Mouse (Mus musculus) midbrain, embryonic 11.5 days (tissue): Measurements from ENCODE around the gene Myh10. TPM values are rescaled to one million over a fixed set of nuclear protein-coding genes. Genes with fewer than 3 reads are reported as not detected.
"Not testable (repeated sequence)": the region's sequence is repeated elsewhere in the genome, so short reads cannot be mapped to it uniquely, and the experiment has no call there.

ENCODE experiments used
- ATAC-seq: fragments of 200-750 bp; cut with Nextera tagmentation; 2 replicates; pipeline ENCODE4 v1.8.0; 2017; ENCODE audit warnings: moderate TSS enrichment, moderate library complexity; ENCODE audit not compliant: low FRiP score
- DNase-seq: peaks from one replicate; pipeline ENCODE4 v3.0.0; 2015; ENCODE audit warnings: low spot score; ENCODE audit errors: missing footprints
- H3K27ac ChIP-seq: fragments of 300-500 bp; sonication (generic); 2 replicates; pipeline ENCODE4 v1.5.1; 2014; ENCODE audit warnings: low read depth, low read length
- H3K27me3 ChIP-seq: fragments of 300-500 bp; sonication (generic); 2 replicates; pipeline ENCODE4 v1.6.1; 2014; ENCODE audit warnings: mild to moderate bottlenecking, low read length, moderate library complexity, mixed read lengths; ENCODE audit not compliant: control insufficient read depth, insufficient read depth
- H3K36me3 ChIP-seq: fragments of 300-500 bp; sonication (generic); 2 replicates; pipeline ENCODE4 v1.6.1; 2014; ENCODE audit warnings: mild to moderate bottlenecking, low read length, moderate library complexity, mixed read lengths; ENCODE audit not compliant: control insufficient read depth, insufficient read depth
- H3K4me1 ChIP-seq: fragments of 300-500 bp; sonication (generic); 2 replicates; pipeline ENCODE4 v1.6.1; 2014; ENCODE audit warnings: low read length; ENCODE audit not compliant: control insufficient read depth, insufficient read depth
- H3K4me2 ChIP-seq: fragments of 300-500 bp; sonication (generic); 2 replicates; pipeline ENCODE4 v1.6.1; 2014; ENCODE audit warnings: mild to moderate bottlenecking, moderate library complexity
- H3K4me3 ChIP-seq: fragments of 300-500 bp; sonication (generic); 2 replicates; pipeline ENCODE4 v1.5.1; 2014; ENCODE audit warnings: low read depth, low read length
- H3K9ac ChIP-seq: fragments of 300-500 bp; sonication (generic); 2 replicates; pipeline ENCODE4 v1.6.1; 2014; ENCODE audit warnings: low read length
- H3K9me3 ChIP-seq: fragments of 300-500 bp; sonication (generic); 2 replicates; pipeline ENCODE4 v1.6.1; 2016; ENCODE audit warnings: low read length; ENCODE audit not compliant: control insufficient read depth
- WGBS: fragments of 180-500 bp; shearing (Covaris S2); extraction: QIAGEN DNeasy Blood & Tissue Kit; methylation state at CpG from one replicate; pipeline ENCODE4 v1.1.7; 2014; 5-methylcytosine and 5-hydroxymethylcytosine counted together
- polyA plus RNA-seq: library from polyadenylated mRNA; unstranded; fragments of >200 nt; fragmentation: Nextera tagmentation; extraction: Ambion mirVana; gene quantifications from 2 replicates; pipeline ENCODE4 v1.2.1, GENCODE M21; 2014

Gene Myh10
- polyA plus RNA-seq, 1 experiment from 2014 or later = 141 TPM

- Histone ChIP-seq H3K4me3 (no peak overlapping the region), H3K27ac (no peak overlapping the region), H3K9ac (no peak overlapping the region), H3K36me3 (peaks cover 16% of the 10 kb centered on the region), H3K9me3 (no peaks in the 10 kb centered on the region), H3K4me1 (no peaks in the 10 kb centered on the region), H3K4me2 (no peak overlapping the region), H3K27me3 (no peaks in the 10 kb centered on the region)
- WGBS = 93% methylated on average over 5 of the region's 5 CpGs
- DNase-seq = no peak
- ATAC-seq = no peak
Measured at GRCm38 (mm10) chr11:68730792-68731191, 39.4 kb downstream of the Myh10 start.

- DNase-seq (no peak), ATAC-seq (no peak)
- Histone ChIP-seq H3K4me1 (no peaks in the 10 kb centered on the region), H3K27ac (no peak overlapping the region), H3K4me2 (no peak overlapping the region), H3K27me3 (no peaks in the 10 kb centered on the region), H3K36me3 (peaks cover 12% of the 10 kb centered on the region), H3K4me3 (no peak overlapping the region), H3K9me3 (no peaks in the 10 kb centered on the region), H3K9ac (no peak overlapping the region)
- 95% methylated on average over 6 of the region's 6 CpGs for WGBS
Measured at GRCm38 (mm10) chr11:68732066-68732465, 40.7 kb downstream of the Myh10 start.

GRCm38 (mm10) chr11:68733401-68733800 lies 42.0 kb downstream of the Myh10 start:
- WGBS = 92% methylated on average over 3 of the region's 3 CpGs
- H3K4me1 ChIP-seq, DNase-seq, H3K27ac ChIP-seq, H3K36me3 ChIP-seq, H3K9me3 ChIP-seq, H3K4me2 ChIP-seq, H3K4me3 ChIP-seq, H3K27me3 ChIP-seq, H3K9ac ChIP-seq, ATAC-seq: not testable (repeated sequence)

- peaks cover 12% of the 10 kb centered on the region for H3K36me3 ChIP-seq
- no peak for ATAC-seq
Measured at GRCm38 (mm10) chr11:68739509-68739908, 48.1 kb downstream of the Myh10 start.

GRCm38 (mm10) chr11:68742658-68743057 lies 51.3 kb downstream of the Myh10 start:
- Histone ChIP-seq H3K4me3 (no peak overlapping the region), H3K27ac (no peak overlapping the region), H3K9me3 (no peaks in the 10 kb centered on the region), H3K4me2 (no peak overlapping the region), H3K27me3 (no peaks in the 10 kb centered on the region), H3K36me3 (peaks cover 9% of the 10 kb centered on the region; the same call in 1 of the 2 replicates), H3K4me1 (no peaks in the 10 kb centered on the region), H3K9ac (no peak overlapping the region)
- DNase-seq (no peak), ATAC-seq (no peak)
- WGBS = 97% methylated on average over 2 of the region's 2 CpGs

More at GRCm38 (mm10) chr11:68739509-68739908, 48.1 kb downstream of the Myh10 start:
- H3K9me3 ChIP-seq = no peaks in the 10 kb centered on the region
- H3K27ac ChIP-seq = no peak overlapping the region
- H3K9ac ChIP-seq = no peak overlapping the region
- no peaks in the 10 kb centered on the region for H3K4me1 ChIP-seq
- no peaks in the 10 kb centered on the region for H3K27me3 ChIP-seq
- no peak overlapping the region for H3K4me2 ChIP-seq
- DNase-seq = no peak
- no peak overlapping the region for H3K4me3 ChIP-seq
- 95% methylated on average over 7 of the region's 7 CpGs for WGBS

GRCm38 (mm10) chr11:68744150-68744549 lies 52.8 kb downstream of the Myh10 start:
- Histone ChIP-seq H3K9ac (no peak overlapping the region), H3K4me2 (no peak overlapping the region), H3K4me3 (no peak overlapping the region), H3K27ac (no peak overlapping the region), H3K36me3 (peaks cover 12% of the 10 kb centered on the region; the same call in 1 of the 2 replicates), H3K27me3 (no peaks in the 10 kb centered on the region), H3K4me1 (no peaks in the 10 kb centered on the region), H3K9me3 (no peaks in the 10 kb centered on the region)
- WGBS = 76% methylated on average over 3 of the region's 3 CpGs
- DNase-seq = no peak
- ATAC-seq = no peak

GRCm38 (mm10) chr11:68745374-68746200 lies 54.2 kb downstream of the Myh10 start:
- ATAC-seq (no peak), DNase-seq (no peak)
- H3K4me3 ChIP-seq = no peak overlapping the region
- 92% methylated on average over 16 of the region's 16 CpGs for WGBS
- H3K9ac ChIP-seq = no peak overlapping the region
- no peaks in the 10 kb centered on the region for H3K4me1 ChIP-seq
- H3K4me2 ChIP-seq = no peak overlapping the region
- no peaks in the 10 kb centered on the region for H3K27me3 ChIP-seq
- H3K36me3 ChIP-seq = 0 out of 2 replicates have a peak, but pooled peaks cover 9% of the 10 kb centered on the region
- H3K9me3 ChIP-seq = no peaks in the 10 kb centered on the region
- no peak overlapping the region for H3K27ac ChIP-seq

- H3K4me1 ChIP-seq = no peaks in the 10 kb centered on the region
- H3K36me3 ChIP-seq = peaks cover 12% of the 10 kb centered on the region; the same call in 1 of the 2 replicates
- 94% methylated on average over 5 of the region's 5 CpGs for WGBS
- H3K9ac ChIP-seq = no peak overlapping the region
- no peaks in the 10 kb centered on the region for H3K27me3 ChIP-seq
- DNase-seq = no peak
- H3K4me2 ChIP-seq = no peak overlapping the region
- H3K27ac ChIP-seq = no peak overlapping the region
- no peak overlapping the region for H3K4me3 ChIP-seq
- no peak for ATAC-seq
- H3K9me3 ChIP-seq = no peaks in the 10 kb centered on the region
Measured at GRCm38 (mm10) chr11:68748121-68748520, 56.8 kb downstream of the Myh10 start.

- no peaks in the 10 kb centered on the region for H3K27me3 ChIP-seq
- ATAC-seq (no peak), DNase-seq (no peak)
- 87% methylated on average over 2 of the region's 2 CpGs for whole genome bisulfite sequencing
- H3K9me3 ChIP-seq = no peaks in the 10 kb centered on the region
- H3K4me1 ChIP-seq = peaks cover 3% of the 10 kb centered on the region; the same call in 1 of the 2 replicates
- no peak overlapping the region for H3K9ac ChIP-seq
- no peak overlapping the region for H3K4me3 ChIP-seq
- no peak overlapping the region for H3K4me2 ChIP-seq
- H3K36me3 ChIP-seq = peaks cover 12% of the 10 kb centered on the region; the same call in 1 of the 2 replicates
- no peak overlapping the region for H3K27ac ChIP-seq
Measured at GRCm38 (mm10) chr11:68750206-68750605, 58.8 kb downstream of the Myh10 start.
